Mouse (Mus musculus) right cerebral cortex, adult 18-20 months (tissue): ENCODE results near the gene Tbc1d20.
A peak's percentile ranks its signal among the peaks of the same experiment; 100 is the strongest.
"Not testable (repeated sequence)": the region's sequence is repeated elsewhere in the genome, so short reads cannot be mapped to it uniquely, and the experiment has no call there.

Experiments
- DNase-seq: peaks from one replicate; pipeline ENCODE4 v3.0.0; 2022; ENCODE audit warnings: mixed read lengths

The Tbc1d20 gene

GRCm38 (mm10) chr2:152293727-152294475, at the start of gene Tbc1d20:
Tbc1d20 (plus strand) TSS chr2:152293828.
- DNase-seq = peak; percentile 94

- no peak for DNase-seq
Measured at GRCm38 (mm10) chr2:152247213-152247612, 46.4 kb upstream of the Tbc1d20 start.

GRCm38 (mm10) chr2:152250511-152250910, 43.1 kb upstream of the Tbc1d20 start:
- DNase-seq = no peak

- DNase-seq = no peak
Measured at GRCm38 (mm10) chr2:152259739-152260138, 33.9 kb upstream of the Tbc1d20 start.

- DNase-seq = no peak
Measured at GRCm38 (mm10) chr2:152273639-152274038, 20.0 kb upstream of the Tbc1d20 start.

- no peak for DNase-seq
Measured at GRCm38 (mm10) chr2:152281407-152281806, 12.2 kb upstream of the Tbc1d20 start.

- no peak for DNase-seq
Measured at GRCm38 (mm10) chr2:152287560-152287959, 6.1 kb upstream of the Tbc1d20 start.

GRCm38 (mm10) chr2:152288046-152288445, 5.6 kb upstream of the Tbc1d20 start:
- DNase-seq = no peak

GRCm38 (mm10) chr2:152289623-152290022, 4.0 kb upstream of the Tbc1d20 start:
- DNase-seq = not testable (repeated sequence)

- DNase-seq = no peak
Measured at GRCm38 (mm10) chr2:152292475-152292874, 1.2 kb upstream of the Tbc1d20 start.

- no peak for DNase-seq
Measured at GRCm38 (mm10) chr2:152293179-152293726, 375 bp upstream of the Tbc1d20 start.

- no peak for DNase-seq
Measured at GRCm38 (mm10) chr2:152294541-152294940, 913 bp downstream of the Tbc1d20 start.

- peak; percentile 68 for DNase-seq
Measured at GRCm38 (mm10) chr2:152302862-152303261, 9.2 kb downstream of the Tbc1d20 start.

- DNase-seq = no peak
Measured at GRCm38 (mm10) chr2:152303781-152304180, 10.2 kb downstream of the Tbc1d20 start.

GRCm38 (mm10) chr2:152305480-152305879, 11.9 kb downstream of the Tbc1d20 start:
- no peak for DNase-seq

- DNase-seq = no peak
Measured at GRCm38 (mm10) chr2:152307186-152307585, 13.6 kb downstream of the Tbc1d20 start.

- DNase-seq = no peak
Measured at GRCm38 (mm10) chr2:152312996-152313395, 19.4 kb downstream of the Tbc1d20 start.

GRCm38 (mm10) chr2:152313926-152314325, 20.3 kb downstream of the Tbc1d20 start:
- no peak for DNase-seq

GRCm38 (mm10) chr2:152317054-152317453, 23.4 kb downstream of the Tbc1d20 start:
- DNase-seq = no peak

- DNase-seq = no peak
Measured at GRCm38 (mm10) chr2:152321558-152321957, 27.9 kb downstream of the Tbc1d20 start.

- DNase-seq = no peak
Measured at GRCm38 (mm10) chr2:152322198-152322597, 28.6 kb downstream of the Tbc1d20 start.

- DNase-seq = no peak
Measured at GRCm38 (mm10) chr2:152323971-152324370, 30.3 kb downstream of the Tbc1d20 start.

- DNase-seq = no peak
Measured at GRCm38 (mm10) chr2:152324842-152325241, 31.2 kb downstream of the Tbc1d20 start.

GRCm38 (mm10) chr2:152326157-152326556, 32.5 kb downstream of the Tbc1d20 start:
- DNase-seq = no peak

GRCm38 (mm10) chr2:152326654-152327053, 33.0 kb downstream of the Tbc1d20 start:
- DNase-seq = no peak
